Mouse (Mus musculus) urinary bladder, adult 2 months (tissue): ENCODE measurements around the gene Fanca. TPM values are rescaled to one million over a fixed set of nuclear protein-coding genes. Genes with fewer than 3 reads are reported as not detected.
"Not testable (repeated sequence)": the region's sequence is repeated elsewhere in the genome, so short reads cannot be mapped to it uniquely, and the experiment has no call there.

Experiments used
- DNase-seq: peaks from one replicate; pipeline ENCODE4 v3.0.0; 2022; ENCODE audit warnings: low spot score
- polyA plus RNA-seq: library from polyadenylated mRNA; depleted of rRNA; stranded (reverse); fragments of >200 nt; gene quantifications from 2 replicates; pipeline ENCODE4 v1.2.3, GENCODE M21; 2012

Fanca gene
- polyA plus RNA-seq, 1 experiment = 15.8 TPM

DNA sequence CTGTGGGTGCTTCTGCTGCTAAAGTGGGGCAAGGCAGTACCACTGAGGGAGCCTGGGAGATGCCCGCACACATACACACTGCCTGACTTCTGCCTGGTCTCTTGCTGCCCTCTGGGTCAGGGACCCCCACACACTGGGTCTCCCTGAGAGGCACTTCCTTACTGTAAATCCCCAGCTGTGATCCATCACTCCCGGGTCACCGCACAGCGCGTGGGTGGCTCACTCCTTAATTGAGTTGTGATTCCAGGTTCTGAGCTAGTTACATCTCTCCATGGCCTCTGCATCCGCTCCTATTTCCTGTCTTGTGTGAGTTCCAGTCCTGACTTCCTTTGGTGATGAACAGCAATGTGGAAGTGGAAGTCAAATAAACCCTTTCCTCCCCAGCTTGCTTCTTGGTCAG lies 12.3 kb upstream of the Fanca start:
- DNase-seq = no peak

DNA sequence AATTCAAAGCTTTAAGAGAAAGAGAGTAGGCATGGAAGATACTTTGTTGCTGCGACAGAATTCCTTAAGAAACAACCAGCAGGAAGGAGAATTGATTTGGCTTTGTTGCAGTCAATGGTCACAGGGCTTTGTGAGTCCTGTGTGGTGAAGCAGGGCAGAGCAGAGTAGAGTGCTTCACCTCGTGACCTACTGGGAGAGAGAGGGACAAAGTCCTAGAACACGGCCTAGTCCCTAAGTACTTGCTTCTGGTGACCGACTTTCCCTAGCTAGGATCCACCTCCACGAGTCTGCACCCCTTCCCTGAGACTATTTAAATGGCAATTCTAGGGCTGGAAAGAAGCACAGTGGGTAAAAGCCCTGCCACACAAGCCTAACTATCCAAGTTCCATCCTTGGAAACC lies 11.6 kb upstream of the Fanca start:
- DNase-seq = no peak

DNA sequence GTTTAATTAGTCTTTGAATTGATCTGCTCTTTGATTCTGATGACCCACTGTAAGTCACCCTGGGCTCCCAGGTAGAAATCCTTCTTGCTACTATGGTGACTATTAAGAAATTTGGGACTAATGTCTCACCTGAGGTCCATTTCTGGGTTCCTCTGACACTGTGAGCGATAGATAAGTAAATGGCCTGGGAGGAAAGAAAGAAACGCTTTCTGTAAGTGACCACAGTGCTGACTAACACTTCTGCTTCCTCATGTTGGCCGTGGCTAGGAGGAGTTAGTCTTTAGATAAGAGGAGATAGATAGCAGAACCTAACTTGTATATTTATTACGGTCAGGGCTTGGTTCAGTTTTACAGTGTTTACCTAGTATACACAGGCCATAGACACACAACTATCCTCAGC lies 11.0 kb upstream of the Fanca start:
- DNase-seq = no peak

DNA sequence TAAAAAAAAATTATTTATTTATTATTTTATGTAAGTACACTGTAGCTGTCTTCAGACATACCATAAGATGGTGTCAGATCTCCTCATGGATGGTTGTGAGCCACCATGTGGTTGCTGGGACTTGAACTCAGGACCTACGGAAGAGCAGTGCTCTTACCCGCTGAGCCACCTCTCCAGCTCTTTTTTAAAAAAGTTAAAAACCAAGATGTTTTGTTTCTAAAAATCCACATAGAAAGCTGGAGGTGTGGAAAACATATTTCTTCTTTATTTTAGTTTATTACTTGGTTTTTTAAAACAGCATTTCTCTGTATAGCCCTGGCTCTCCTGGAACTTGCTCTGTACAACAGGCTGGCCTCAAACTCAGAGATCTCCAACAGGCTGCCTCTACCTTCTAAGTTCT lies 10.2 kb upstream of the Fanca start:
- DNase-seq = no peak

DNA sequence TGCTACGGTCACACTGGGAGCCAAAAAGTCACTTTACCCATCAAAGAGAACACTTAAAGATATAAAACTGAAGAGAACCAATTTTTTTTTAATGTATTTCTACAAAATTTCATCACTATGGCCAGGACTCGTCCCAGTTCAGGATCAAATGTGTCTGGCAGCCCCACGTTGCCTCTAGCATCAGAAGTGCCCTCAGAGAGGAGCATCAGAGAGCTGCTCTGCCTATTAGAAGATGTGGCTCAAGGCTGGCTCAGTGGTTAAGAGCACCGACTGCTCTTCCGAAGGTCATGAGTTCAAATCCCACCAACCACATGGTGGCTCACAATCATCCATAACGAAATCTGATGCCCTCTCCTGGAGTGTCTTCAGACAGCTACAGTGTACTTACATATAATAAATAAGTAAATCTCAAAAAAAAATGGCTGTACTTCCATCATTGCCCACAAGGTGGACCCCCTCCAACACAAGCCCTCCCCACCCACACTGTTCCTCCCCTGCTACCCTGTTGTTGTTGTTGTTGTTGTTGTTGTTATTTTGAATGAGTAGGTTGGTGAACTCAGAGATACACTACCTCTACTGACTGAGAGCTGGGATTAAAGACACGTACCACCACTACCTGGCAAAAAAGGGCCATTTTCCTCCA lies 1.3 kb upstream of the Fanca start:
- DNase-seq = no peak

DNA sequence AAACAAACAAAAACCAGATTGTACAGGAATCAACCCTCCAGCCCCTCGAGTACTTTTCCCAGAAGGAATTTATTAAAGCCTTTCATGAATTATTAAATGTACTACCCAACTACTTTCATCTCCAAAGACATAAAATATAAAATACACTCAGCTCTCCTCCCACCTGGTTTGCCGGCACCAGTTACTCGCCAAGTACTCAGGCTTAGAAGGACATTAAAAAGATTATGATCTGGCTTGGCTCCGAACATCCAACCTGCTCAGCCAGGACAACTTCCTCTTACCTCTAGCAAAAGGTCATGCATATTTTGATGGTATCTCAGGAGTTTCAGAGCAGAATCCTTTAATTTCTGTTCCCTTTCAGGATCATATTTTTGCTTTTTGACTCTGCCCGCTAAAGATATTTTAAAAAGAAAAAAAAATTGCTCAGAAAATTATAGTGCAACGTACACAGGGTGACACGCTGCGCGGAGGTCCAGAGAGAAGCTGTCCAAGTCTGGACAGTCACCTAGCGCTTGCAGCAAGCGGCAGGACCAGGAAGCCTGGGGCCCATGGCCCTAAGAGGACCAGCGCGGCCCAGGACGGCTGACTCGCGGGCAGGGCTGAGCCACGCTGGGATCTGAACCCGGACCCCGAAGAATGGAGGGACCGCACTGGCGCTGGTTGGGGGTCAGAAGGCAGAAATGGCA lies 452 bp downstream of the Fanca start:
- no peak for DNase-seq

DNA sequence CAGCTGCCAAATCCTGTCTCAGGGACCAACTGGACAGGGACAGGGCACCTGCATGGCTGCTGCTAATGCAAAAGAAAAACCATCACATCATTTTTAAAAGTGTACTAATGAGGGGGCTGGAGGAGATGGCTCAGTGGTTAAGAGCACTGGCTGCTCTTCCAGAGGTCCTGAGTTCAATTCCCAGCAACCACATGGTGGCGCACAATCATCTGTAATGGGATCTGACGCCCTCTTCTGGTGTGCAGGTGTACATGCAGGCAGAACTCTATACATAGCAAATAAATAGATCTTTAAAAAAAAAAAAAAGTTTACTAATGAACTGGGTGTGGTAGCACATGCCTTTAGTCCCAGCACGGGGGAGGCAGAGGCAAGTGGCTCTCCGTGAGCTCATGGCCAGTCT lies 9.6 kb downstream of the Fanca start:
- no peak for DNase-seq

DNA sequence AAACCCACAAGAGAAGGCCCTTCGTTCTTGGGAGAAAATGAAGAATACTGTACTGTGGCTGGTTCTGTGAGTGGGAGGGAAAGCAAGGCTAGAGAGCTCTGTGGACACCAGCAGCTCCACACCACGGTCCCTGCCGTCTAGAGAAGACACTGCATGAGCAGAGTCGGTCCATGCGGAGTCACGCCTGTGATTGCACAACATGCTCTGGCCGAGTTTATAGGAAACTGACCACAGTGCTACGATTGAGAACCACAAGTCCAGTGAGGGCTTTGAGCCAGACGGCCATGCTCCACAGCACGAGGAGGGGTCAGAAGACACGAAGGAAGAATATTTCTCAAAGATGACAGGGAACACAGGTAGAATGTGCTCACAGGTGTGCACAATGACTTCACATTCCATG lies 20.1 kb downstream of the Fanca start:
- no peak for DNase-seq

DNA sequence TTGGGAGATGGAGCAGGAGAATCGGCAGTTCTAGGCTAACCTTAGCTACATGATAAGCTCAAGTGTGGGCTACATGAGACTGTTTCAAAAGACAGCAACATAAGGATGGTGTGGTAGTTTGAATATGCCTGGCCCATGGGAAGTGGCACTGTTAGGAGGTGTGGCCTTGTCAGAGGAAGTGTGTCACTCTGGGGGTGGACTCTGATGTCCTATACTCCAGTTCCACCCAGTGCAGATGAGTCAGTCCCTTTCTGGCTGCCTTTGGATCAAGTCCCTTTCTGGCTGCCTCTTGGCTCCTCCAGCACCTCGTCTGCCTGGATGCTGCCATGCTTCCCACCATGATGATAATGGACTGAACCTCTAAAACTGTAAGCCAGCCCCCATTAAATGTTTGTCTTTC lies 25.6 kb downstream of the Fanca start:
- no peak for DNase-seq

DNA sequence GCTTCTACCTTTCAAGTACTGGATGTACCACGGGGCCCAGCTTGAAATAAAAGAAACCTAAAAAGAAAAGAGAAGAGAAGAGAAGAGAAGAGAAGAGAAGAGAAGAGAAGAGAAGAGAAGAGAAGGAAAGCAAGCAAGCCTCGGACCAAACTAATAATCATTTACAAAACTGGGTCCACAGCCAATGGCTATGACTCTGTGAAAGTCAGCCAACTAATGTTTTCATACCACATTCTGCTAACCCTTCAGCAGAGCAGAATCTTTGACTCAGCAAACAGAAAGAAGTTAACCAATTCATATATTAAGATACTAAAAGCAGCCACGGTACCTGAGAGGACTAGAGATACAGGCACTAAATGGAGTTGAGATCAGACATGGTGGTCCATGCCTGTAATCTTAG lies 26.1 kb downstream of the Fanca start:
- DNase-seq = no peak

DNA sequence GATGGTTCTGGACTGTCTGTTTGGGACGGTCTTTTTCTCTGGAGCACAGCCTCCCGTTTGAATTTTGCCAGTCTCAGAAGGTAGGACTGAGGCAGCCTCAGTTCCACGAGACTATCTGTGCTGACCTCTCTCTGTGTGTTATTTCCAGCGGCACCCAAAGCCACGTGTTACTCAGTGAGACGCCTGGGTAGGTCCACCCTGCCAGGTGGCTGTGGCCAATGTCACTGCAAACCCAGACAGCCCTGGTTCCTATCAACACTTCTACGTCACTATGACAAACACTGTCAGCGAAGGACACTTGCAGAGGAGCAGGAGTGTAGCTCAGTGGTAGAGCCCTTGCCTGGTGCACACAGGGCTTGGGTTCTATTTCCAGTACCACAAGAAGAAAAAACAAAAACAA lies 26.7 kb downstream of the Fanca start:
- no peak for DNase-seq

DNA sequence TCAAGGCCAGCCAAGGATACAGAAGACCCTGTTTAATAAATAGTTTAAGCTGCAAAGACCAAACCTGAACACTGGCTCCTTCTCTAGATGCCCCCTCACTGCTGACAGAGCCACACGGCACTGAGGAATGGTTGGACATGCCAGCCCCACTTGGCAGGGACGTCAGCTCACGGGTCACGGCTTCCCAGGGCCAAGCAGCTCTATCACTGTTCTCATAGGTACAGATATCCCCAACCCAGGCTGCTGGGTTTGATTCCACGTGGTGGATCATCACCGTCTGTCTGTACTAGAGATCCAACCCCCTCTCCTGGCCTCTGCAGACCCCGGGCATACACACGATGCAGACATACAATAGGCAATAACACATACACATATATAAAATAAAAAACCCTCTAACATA lies 27.7 kb downstream of the Fanca start:
- no peak for DNase-seq

DNA sequence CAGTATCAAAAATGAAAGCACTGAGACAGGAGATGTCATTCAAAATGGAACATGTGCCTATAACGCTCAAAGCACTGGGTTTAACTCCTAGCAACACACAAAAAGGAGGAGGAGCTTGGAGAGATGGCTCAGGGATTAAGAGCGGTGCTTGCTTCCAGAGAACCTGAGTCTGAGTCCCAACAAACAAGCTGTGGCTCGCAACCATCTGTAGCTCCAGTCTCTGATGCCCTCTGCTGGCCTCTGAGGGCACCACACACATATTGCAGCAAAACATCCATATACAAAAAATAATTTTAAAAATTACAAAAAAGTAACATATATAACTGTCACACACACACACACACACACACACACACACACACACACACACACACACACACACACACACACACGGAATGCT lies 28.2 kb downstream of the Fanca start:
- DNase-seq = no peak

DNA sequence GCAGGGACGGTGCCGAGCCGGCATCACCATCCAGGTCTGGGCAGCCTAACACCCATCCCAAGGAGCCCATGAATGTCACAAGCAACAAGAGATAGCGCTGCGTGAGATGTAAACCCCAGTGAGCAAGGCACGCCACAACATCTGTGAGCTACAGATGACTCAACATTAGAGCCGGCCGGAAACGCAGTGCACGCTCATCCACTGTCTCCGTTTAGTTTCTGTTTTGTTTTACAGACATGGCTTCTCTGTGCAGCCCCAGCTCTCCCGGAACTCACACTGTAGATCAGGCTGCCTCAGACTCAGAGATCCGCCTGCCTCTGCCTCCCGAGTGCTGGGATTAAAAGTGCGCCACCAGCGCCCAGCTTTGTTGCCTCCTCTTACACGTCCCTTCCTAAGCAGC lies 31.0 kb downstream of the Fanca start:
- no peak for DNase-seq

DNA sequence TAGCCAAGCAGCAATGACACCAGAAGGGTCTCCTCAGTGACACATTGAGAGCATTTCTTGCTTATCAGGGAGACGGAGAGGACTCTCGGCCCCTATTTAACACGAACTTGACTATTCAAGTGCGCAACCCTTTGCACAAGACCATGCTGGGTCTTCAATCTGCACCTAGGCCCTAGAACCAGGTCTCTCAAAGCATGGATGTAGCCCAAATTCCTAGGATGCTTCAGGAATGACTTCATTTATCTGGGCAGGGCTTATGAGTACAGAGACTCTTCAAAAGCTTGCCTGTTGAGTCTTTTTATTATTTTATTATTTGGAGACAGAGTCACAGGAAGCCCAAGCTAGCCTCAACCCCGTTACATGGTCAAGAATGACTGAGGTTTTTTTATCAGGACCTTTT lies 33.9 kb downstream of the Fanca start:
- no peak for DNase-seq

DNA sequence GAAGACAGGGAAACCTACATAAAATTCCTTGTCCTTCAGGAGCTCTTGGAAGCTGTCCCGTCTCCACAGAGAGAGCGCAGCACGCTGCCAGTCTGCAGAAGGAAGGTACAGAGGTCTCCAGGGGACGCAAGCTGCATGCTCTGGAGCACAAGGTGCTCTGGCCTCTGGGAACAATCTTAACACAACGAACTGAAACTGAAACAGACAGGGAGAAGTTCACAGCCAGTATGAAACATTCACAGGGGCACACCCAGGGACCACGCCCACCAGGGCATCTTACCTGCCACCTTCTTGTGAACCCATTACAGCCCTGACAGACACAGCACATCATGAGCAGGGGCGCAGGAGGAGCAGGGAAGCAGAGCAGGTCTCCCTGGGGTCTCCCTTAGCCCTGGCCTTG lies 34.4 kb downstream of the Fanca start:
- no peak for DNase-seq

DNA sequence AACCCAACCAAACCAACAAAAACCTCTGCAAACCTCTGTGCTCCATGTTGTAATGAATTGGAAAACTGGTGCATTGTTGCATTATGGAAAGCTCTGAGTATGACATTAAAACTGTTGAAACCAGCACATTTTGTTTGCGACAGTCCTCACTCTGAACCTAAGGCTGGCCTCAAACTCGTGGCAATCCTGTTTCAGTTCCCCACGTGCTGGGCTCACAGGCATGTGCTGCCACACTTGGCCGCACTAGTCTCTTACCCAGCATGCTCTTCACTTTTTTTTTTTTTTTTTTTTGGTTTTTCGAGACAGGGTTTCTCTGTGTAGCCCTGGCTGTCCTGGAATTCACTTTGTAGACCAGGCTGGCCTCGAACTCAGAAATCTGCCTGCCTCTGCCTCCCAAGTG lies 35.4 kb downstream of the Fanca start:
- not testable (repeated sequence) for DNase-seq

DNA sequence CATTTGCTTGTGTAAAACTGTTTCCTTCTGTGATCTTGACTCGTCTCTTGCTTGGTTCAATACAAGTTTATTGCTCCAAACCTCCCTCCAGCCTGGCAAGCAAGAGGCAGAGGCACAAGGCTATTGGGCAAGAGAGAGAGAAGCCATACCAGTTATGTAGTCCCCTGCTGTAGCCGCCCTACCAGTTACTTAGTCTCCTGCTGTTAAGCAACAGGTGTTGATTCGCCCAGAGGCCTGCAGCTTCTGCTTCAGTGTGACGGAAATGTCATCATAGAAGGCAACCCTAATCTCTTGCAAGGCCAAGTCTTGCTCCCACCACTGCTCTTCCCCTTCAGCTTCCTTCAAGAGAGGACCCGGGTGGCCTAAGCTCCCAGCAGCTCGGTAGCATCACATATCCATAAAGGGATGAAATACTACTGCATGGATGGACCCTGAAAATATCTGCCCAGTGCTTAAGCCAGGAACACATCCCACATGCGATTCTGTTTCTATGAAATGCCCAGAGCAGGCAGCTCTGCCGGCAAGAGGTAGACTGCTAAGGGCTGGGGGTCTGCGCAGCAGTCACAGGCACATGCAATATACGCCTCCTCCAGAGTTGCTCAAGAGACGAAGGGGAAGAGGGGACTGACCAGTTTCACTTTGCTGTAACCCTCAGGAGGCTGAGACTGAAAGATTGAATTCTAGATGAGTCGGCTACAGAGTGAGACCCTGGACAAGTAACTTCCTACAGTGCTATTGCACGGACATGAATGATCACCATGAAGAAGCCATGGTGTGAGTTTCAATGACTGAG lies 37.9 kb downstream of the Fanca start:
- DNase-seq = no peak

DNA sequence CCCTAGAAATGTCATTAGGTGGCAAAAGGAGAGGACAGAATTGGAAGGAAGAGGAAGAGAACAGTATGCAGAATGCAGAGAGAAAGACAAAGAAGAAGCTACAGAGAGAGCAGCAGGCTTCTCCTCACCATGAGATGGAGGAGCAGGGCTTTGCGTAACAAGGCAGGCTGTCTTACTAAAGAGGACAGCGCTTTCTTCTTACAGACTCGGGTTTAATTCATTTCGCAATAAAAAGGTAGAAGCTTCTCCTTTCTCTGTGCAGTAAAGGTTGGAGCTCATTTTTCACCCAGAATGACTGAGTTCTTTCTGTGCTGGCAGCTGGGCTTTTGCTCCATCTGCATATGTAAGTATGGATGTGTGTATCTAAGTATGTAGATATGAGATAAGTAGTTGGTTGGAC lies 38.5 kb downstream of the Fanca start:
- no peak for DNase-seq

DNA sequence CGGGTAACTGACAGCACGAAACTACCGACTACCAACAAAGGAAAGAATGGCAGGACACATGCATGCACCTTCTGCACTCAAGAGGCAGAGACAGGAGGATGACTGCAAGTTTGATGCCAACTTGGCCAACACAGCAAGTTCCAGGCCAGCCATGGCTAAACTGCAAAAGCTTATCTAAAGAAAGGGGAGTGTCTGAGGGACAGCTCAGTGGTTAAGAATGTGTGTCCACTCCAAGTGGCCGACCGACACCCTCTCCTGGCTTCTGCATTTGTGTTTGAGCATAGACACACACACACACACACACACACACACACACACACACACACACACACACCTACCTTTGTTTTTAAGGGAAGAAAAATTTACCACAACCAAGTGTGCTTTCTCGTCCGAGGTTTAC lies 39.9 kb downstream of the Fanca start:
- DNase-seq = no peak

DNA sequence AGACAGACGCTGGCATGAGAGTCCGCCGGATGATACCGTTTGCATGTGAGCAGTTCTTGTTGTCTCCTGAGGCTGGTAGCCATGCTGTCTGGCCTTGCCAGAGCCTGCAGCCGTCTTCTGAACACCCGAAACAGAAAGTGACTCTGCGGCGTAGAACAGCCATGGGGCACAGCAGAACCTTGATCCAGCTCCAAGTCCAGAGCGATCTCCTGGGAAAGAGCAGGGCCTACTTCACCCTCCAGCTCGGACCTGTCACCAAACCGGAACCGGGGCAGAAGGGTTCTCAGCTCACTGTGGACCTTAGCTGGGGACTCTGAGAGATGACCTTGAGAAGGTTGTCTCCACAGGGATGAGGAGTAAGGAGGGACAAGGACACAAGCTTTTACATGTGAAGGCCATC lies 43.3 kb downstream of the Fanca start:
- DNase-seq = no peak

DNA sequence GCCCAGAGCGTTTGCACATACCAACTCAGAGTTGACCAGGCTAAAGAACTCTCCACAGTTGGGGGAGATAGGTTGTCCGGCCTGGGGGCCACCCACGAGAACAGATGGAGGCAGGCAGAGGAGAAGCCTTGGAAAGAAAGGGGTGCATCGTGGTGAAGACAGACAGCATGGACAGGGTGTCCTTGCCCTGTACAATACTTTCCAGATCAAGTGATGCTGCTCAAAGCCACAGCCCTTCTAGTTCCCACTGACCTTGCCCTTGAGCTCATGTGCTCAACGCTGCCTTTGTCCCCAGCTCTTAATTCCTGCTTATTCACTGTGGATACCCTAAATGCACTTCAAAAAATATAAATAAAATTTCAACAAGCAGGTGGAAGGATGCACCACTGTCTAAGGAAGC lies 43.9 kb downstream of the Fanca start:
- DNase-seq = no peak

DNA sequence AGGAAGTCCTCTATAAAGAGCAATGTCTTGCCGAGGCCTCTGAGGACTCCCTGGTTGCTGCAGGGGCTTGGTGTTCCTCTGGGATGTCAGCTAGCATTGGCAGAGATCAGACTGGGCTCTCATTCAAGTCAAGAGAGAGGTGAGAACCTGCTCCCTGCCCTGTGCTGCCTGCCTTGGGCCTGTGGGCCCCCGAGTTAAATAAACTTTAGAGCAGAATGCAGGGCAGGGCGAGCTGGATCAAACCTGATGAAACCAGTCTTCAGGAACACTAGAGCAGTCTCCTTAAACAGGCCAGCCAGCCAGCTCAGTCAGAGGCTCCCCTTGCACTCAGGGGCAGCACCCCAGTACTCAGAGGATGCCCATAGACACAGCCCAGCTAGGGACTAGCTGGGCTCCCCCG lies 46.5 kb downstream of the Fanca start:
- no peak for DNase-seq
